Mouse (Mus musculus): ENCODE measurements around the gene Bach2. TPM values are rescaled to one million over a fixed set of nuclear protein-coding genes. Genes with fewer than 3 reads are reported as not detected.

Gene Bach2
- polyA plus RNA-seq, 1 experiment from 2014 or later, result 18.8 TPM

DNA sequence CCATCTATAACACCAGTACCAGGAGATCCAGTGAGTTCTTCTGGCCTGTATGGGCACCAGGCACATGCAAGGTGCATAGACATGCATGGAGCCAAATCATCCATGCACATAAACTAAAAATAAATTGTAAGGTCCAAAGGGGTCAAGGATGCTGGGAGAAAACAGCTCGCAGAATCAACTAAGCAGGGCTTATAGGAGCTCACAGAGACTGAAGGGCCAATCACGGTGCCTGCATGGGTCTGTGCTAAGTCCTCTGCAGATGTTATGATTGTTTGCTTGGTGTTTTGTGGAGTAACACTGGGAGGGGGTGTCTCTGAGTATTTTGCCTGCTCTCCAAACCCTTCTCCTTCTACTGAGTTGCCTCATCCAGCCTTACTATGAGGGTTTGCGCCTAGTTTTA is 209.2 kb downstream of the Bach2 start:
- no peak for ATAC-seq
- no peak overlapping the region for H3K9ac ChIP-seq (ENCODE audit: low read depth, low read length)
- 95% methylated on average over 3 of the region's 3 CpGs for WGBS

DNA sequence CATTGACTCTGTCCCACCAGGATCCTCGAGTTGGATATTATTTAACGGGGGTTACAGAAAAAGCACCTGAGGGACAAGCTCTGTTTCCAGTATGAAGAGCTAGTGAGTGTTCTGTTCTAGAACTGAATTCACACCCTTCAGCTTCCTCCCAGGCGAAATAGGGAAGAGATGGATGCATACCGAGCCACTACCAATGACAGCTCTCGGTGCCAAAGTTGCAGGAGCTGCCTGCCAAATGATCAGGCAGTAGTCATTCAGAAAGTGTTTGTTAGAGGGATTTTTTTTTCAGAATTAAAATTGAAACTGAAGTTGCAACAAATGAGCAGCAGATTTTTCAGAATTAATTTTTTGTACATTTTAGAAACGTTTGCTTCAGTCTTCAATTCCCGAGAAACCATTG is 223.4 kb downstream of the Bach2 start:
- H3K9ac ChIP-seq (ENCODE audit: low read depth, low read length), result no peak overlapping the region
- no peak for ATAC-seq
- 80% methylated on average over 7 of the region's 7 CpGs for WGBS
- H3K4me1 ChIP-seq (ENCODE audit: control insufficient read depth, insufficient read depth, low read length), result no peaks in the 10 kb centered on the region
- H3K27ac ChIP-seq (ENCODE audit: low read length), result no peak overlapping the region
- no peaks in the 10 kb centered on the region for H3K27me3 ChIP-seq (ENCODE audit: control insufficient read depth, insufficient read depth, low read depth, low read length)
- 0 out of 2 replicates have a peak, but pooled peaks cover 4% of the 10 kb centered on the region for H3K9me3 ChIP-seq (replicated peaks; ENCODE audit: control insufficient read depth, low read length, poor library complexity, severe bottlenecking)
- no peaks in the 10 kb centered on the region for H3K36me3 ChIP-seq (ENCODE audit: control insufficient read depth, insufficient read depth, low read length)
- H3K4me2 ChIP-seq (ENCODE audit: low read length), result no peak overlapping the region
- no peak overlapping the region for H3K4me3 ChIP-seq (ENCODE audit: low read depth, low read length)

More for the DNA sequence above, 209.2 kb downstream of the Bach2 start:
- H3K4me3 ChIP-seq (ENCODE audit: low read depth, low read length), result no peak overlapping the region
- no peak overlapping the region for H3K27ac ChIP-seq (ENCODE audit: low read length)
- no peaks in the 10 kb centered on the region for H3K27me3 ChIP-seq (ENCODE audit: control insufficient read depth, insufficient read depth, low read depth, low read length)
- no peak overlapping the region for H3K4me2 ChIP-seq (ENCODE audit: low read length)
- no peaks in the 10 kb centered on the region for H3K36me3 ChIP-seq (ENCODE audit: control insufficient read depth, insufficient read depth, low read length)
- no peaks in the 10 kb centered on the region for H3K4me1 ChIP-seq (ENCODE audit: control insufficient read depth, insufficient read depth, low read length)
- no peaks in the 10 kb centered on the region for H3K9me3 ChIP-seq (replicated peaks; ENCODE audit: control insufficient read depth, low read length, poor library complexity, severe bottlenecking)

DNA sequence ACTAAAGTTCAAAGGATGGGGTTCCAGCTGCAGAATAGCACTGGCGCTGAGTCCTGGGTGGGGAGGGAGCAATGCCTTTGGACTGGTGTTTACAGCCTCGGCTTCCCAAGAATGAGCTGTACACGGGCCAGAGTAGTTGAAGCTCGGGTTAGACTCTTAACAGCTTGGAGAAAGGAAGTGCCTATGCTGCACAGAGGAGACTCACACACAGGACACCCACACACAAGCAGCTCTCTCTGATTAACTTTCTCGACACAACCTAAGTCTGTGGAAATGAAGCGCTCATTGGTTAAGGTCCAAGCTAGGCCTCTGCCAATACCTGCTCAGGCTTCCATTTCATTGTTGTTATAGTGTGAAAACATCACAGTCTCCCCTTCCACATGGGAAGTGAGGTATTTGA is 224.5 kb downstream of the Bach2 start:
- no peaks in the 10 kb centered on the region for H3K4me1 ChIP-seq (ENCODE audit: control insufficient read depth, insufficient read depth, low read length)
- 95% methylated on average over 6 of the region's 6 CpGs for WGBS
- no peak for ATAC-seq
- no peak overlapping the region for H3K4me3 ChIP-seq (ENCODE audit: low read depth, low read length)
- H3K9me3 ChIP-seq (replicated peaks; ENCODE audit: control insufficient read depth, low read length, poor library complexity, severe bottlenecking), result 0 out of 2 replicates have a peak, but pooled peaks cover 4% of the 10 kb centered on the region
- H3K9ac ChIP-seq (ENCODE audit: low read depth, low read length), result no peak overlapping the region
- H3K27me3 ChIP-seq (ENCODE audit: control insufficient read depth, insufficient read depth, low read depth, low read length), result no peaks in the 10 kb centered on the region
- no peak overlapping the region for H3K4me2 ChIP-seq (ENCODE audit: low read length)
- no peak overlapping the region for H3K27ac ChIP-seq (ENCODE audit: low read length)
- H3K36me3 ChIP-seq (ENCODE audit: control insufficient read depth, insufficient read depth, low read length), result no peaks in the 10 kb centered on the region

DNA sequence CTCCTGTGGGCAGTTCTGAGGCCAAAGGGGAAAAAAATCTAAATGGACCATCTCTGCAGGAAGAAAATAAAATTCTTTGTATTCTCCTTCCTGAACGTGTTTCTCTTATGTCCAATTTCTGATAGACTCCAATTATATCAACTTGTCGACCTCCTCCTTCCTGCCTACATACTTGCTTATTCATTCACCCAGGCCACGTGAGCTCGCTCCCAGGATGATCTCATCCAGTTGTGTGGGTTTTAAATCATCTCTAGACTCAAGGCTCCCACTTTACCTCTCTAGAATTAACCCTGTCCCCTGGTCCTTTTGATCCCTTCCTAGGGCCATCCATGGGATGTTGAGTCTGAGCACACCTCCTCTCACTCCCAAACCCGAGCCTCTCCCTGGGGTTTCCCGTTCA is 225.9 kb downstream of the Bach2 start:
- no peak for ATAC-seq
- 84% methylated on average over 6 of the region's 6 CpGs for whole genome bisulfite sequencing
- H3K27me3 ChIP-seq (ENCODE audit: control insufficient read depth, insufficient read depth, low read depth, low read length), result no peaks in the 10 kb centered on the region
- no peak overlapping the region for H3K4me2 ChIP-seq (ENCODE audit: low read length)
- H3K27ac ChIP-seq (ENCODE audit: low read length), result no peak overlapping the region
- no peak overlapping the region for H3K4me3 ChIP-seq (ENCODE audit: low read depth, low read length)
- H3K36me3 ChIP-seq (ENCODE audit: control insufficient read depth, insufficient read depth, low read length), result no peaks in the 10 kb centered on the region
- H3K9ac ChIP-seq (ENCODE audit: low read depth, low read length), result no peak overlapping the region
- H3K4me1 ChIP-seq (ENCODE audit: control insufficient read depth, insufficient read depth, low read length), result no peaks in the 10 kb centered on the region
- H3K9me3 ChIP-seq (replicated peaks; ENCODE audit: control insufficient read depth, low read length, poor library complexity, severe bottlenecking), result peaks cover 3% of the 10 kb centered on the region; the same call in 1 of the 2 replicates

DNA sequence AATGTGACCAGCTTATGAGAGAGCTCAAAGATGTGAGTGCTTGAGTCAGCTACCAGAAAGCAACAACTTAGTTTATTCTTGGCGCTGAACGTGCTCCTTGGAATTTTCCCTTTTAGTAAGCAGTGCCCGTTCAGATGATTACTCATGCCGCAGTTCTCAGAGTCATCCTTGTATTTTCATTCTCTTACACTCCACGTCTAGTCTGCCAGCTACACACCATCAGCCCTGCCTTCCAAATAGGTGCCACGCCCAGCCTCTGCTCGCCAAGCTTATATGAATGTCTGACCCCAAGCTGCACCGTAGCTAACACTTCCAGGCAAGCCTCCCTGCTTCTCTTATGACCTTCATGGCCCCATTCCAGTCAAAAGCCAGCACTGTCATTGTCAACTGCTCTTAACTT is 227.4 kb downstream of the Bach2 start:
- Histone ChIP-seq H3K27ac (ENCODE audit: low read length) (no peak overlapping the region), H3K9ac (ENCODE audit: low read depth, low read length) (no peak overlapping the region), H3K4me1 (ENCODE audit: control insufficient read depth, insufficient read depth, low read length) (no peaks in the 10 kb centered on the region), H3K4me2 (ENCODE audit: low read length) (no peak overlapping the region), H3K4me3 (ENCODE audit: low read depth, low read length) (no peak overlapping the region), H3K36me3 (ENCODE audit: control insufficient read depth, insufficient read depth, low read length) (no peaks in the 10 kb centered on the region), H3K9me3 (replicated peaks; ENCODE audit: control insufficient read depth, low read length, poor library complexity, severe bottlenecking) (peaks cover 6% of the 10 kb centered on the region; the same call in 1 of the 2 replicates), H3K27me3 (ENCODE audit: control insufficient read depth, insufficient read depth, low read depth, low read length) (no peaks in the 10 kb centered on the region)
- ATAC-seq, result no peak
- 87% methylated on average over 8 of the region's 8 CpGs for WGBS

DNA sequence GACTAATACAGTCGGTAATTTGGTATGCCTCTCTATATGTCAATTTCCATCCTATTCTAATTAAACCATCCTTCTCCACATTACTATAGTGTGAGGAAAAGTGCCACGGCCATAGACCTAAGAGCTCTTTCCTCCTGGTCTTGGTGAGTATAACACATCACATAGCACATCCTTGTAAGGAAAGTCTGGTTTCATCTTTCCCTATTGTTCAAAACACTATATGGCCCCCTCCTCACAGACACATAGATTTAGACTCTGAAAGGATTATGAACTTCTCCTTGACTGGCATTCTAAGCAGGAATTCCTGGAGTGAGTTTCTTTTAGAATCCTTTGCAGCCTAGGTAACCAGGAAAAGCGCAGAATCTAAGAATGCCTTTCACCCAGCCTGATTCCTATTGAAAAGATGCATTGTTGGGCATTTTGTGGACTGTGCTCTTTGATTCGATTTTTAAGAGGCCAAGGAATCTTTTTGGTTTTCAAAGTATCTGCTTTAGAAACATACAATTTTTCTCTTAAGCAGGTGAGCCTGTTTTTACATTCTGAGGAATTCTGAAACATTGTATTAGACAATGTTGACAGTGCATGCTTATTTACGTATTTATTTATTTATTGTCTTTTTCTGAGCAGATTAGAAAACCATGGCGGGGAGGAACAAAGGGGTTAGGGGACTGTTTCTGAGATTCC is 239.5 kb downstream of the Bach2 start:
- Histone ChIP-seq H3K4me1 (ENCODE audit: control insufficient read depth, insufficient read depth, low read length) (peaks cover 52% of the 10 kb centered on the region), H3K9ac (ENCODE audit: low read depth, low read length) (no peak overlapping the region), H3K9me3 (replicated peaks; ENCODE audit: control insufficient read depth, low read length, poor library complexity, severe bottlenecking) (no peaks in the 10 kb centered on the region), H3K36me3 (ENCODE audit: control insufficient read depth, insufficient read depth, low read length) (no peaks in the 10 kb centered on the region), H3K4me3 (ENCODE audit: low read depth, low read length) (no peak overlapping the region), H3K27me3 (ENCODE audit: control insufficient read depth, insufficient read depth, low read depth, low read length) (no peaks in the 10 kb centered on the region), H3K4me2 (ENCODE audit: low read length) (no peak overlapping the region), H3K27ac (ENCODE audit: low read length) (no peak overlapping the region)
- no peak for ATAC-seq
- WGBS, result 21% methylated on average over 6 of the region's 6 CpGs

DNA sequence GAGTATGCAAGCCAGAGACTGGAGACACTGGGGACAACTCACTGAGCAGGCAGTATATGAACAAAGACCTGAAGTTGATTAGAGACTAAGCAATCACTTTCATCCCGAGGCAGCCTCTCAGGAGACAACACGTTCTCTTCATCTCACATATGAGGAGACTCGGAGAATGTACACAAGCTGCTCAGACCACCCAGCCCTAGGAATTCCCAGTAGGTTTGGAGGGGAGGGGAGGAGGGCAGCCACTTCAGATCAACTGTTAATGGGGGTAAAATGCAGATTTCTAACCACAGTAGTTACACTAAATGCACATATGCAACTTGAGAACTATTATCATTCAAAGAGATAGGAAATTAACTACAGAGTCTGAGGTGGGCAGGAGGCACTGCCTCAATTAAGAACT is 240.6 kb downstream of the Bach2 start:
- no peaks in the 10 kb centered on the region for H3K27me3 ChIP-seq (ENCODE audit: control insufficient read depth, insufficient read depth, low read depth, low read length)
- no peak overlapping the region for H3K27ac ChIP-seq (ENCODE audit: low read length)
- no peak overlapping the region for H3K4me2 ChIP-seq (ENCODE audit: low read length)
- no peaks in the 10 kb centered on the region for H3K36me3 ChIP-seq (ENCODE audit: control insufficient read depth, insufficient read depth, low read length)
- no peak for ATAC-seq
- no peaks in the 10 kb centered on the region for H3K9me3 ChIP-seq (replicated peaks; ENCODE audit: control insufficient read depth, low read length, poor library complexity, severe bottlenecking)
- WGBS, result 13% methylated on average over 3 of the region's 3 CpGs
- H3K4me1 ChIP-seq (ENCODE audit: control insufficient read depth, insufficient read depth, low read length), result peaks cover 57% of the 10 kb centered on the region
- H3K4me3 ChIP-seq (ENCODE audit: low read depth, low read length), result no peak overlapping the region
- no peak overlapping the region for H3K9ac ChIP-seq (ENCODE audit: low read depth, low read length)

DNA sequence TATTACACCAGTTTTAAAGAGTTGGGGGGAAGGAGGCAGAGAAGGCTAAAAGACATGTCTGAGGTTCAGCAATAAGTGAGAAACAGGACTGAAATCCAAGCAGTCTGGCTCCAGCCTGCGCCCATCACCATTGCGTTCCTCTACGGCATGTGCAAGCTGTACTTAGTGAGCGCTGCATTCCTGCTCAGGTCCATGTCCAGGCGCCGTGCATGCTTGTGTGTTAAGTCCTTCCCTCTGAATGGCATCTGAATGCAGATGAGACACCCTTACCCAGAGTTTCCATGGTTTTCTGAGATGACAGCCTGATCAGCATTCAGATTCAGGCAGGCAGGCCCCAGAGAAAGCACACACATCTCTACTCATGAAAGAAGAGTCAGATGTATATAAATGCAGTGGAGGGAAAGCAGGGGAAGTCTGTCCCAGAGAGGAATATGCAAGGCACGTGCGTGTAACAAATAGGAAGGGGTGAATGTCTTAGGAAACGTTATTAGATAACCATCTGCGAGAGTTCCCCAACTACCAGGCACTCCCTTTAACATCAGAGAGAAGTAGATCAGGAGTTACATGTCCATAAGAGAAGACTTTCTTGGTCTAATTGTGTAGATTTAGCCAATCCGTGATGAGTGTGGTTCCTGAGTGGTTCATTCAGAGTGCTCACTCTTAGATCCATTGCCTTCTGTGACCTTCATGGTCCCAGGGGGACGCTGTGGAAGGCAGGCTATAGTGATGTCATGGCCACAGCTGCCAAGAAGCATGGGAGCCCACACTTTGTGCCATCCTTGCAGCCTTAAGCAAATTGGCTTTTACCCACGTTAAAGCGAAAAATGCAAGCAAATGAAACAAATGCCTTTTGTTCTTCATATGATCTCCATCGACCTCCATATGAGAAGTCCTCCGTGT is 241.4 kb downstream of the Bach2 start:
- Histone ChIP-seq H3K4me1 (ENCODE audit: control insufficient read depth, insufficient read depth, low read length) (peaks cover 57% of the 10 kb centered on the region), H3K9ac (ENCODE audit: low read depth, low read length) (0 out of 2 replicates have a peak overlapping the region, but pooled peaks have one; percentile 30), H3K9me3 (replicated peaks; ENCODE audit: control insufficient read depth, low read length, poor library complexity, severe bottlenecking) (no peaks in the 10 kb centered on the region), H3K4me2 (ENCODE audit: low read length) (no peak overlapping the region), H3K36me3 (ENCODE audit: control insufficient read depth, insufficient read depth, low read length) (no peaks in the 10 kb centered on the region), H3K4me3 (ENCODE audit: low read depth, low read length) (no peak overlapping the region), H3K27me3 (ENCODE audit: control insufficient read depth, insufficient read depth, low read depth, low read length) (no peaks in the 10 kb centered on the region), H3K27ac (ENCODE audit: low read length) (peak overlapping the region; percentile 58)
- ATAC-seq, result peak; percentile 50
- 34% methylated on average over 16 of the region's 16 CpGs for WGBS

All from midbrain, embryonic 16.5 days (tissue).